Mouse (Mus musculus) layer of hippocampus, adult 8-10 months (tissue): ENCODE measurements around the gene Epb41l2. TPM values are rescaled to one million over a fixed set of nuclear protein-coding genes. Genes with fewer than 3 reads are reported as not detected.

Experiments
- DNase-seq, 2 experiments: peaks; one replicate each; pipeline ENCODE4 v3.0.0; 2022; ENCODE audit warnings: low spot score in 2 of 2
- total RNA-seq, 4 experiments: library from RNA; stranded (reverse); gene quantifications; 2 replicates each; pipeline ENCODE4 v1.2.4; 2022

Gene Epb41l2
- total RNA-seq, 4 experiments from 2014 or later = 75.9 to 120 (median 95.5) TPM

DNA sequence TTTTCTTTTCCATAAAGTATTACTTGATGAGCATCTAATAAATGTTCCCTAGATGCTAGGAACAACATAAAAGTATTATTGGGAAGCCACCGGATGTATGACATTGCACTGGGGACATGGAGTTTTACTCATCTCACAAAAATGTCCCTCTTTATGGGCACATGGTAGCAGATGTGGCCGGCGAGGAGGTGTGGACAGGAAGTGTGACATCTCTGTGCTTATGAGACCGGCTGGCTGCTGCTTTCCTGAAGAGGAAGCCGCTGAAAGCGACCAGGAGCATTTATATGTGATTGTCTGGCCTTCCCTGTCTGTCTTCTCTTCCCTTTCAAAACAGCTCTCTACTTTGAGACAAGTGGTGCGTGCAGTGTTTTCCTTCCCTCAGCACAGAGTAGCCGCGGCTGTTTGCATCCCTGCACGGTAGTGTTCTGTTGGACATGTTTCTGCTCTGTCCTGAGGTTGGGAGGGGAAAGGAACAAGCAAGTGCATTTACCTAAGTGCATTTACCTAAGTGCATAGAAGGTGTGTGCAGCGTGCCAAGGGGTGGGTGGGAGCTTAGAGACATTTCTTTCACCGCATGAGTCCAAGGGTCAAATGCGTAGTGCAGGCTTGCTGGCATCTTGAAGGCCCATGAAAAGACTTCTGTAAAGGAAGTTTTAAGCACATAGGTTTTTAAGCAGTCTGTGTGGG is 74.9 kb downstream of the Epb41l2 start:
- no peak for DNase-seq

DNA sequence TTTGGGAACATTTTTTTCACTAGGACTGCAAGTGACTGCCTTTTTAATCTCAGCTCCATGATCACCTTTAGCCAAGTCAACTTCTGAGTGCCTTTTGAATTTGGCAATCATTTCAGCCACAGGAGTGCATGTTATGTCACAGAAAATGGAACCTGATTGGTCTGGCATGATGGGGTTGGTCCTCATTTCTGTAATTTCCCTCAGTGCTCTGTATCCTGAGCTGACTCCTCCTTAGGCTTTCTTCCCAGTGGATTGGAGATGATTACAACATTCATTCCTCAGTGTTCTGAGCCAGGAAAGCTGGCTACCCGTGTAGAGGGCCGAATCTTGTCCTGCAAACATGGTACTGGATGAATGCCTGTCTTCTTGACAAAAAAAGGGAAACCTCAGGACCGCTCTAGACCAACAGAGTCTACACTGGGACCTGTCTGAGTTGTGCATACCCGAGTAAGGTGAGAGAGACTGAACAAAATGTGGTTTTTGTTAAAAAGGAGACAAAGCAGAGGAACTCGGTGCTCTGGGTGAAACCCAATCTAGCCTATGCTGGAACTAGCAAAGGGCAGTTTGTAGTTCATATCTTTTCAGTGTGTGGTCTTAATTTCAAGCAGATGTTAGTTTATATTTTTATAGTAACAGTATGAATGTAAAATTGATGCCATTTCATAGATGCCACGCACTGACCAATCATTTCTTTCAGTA is 77.3 kb downstream of the Epb41l2 start:
- DNase-seq = no peak

DNA sequence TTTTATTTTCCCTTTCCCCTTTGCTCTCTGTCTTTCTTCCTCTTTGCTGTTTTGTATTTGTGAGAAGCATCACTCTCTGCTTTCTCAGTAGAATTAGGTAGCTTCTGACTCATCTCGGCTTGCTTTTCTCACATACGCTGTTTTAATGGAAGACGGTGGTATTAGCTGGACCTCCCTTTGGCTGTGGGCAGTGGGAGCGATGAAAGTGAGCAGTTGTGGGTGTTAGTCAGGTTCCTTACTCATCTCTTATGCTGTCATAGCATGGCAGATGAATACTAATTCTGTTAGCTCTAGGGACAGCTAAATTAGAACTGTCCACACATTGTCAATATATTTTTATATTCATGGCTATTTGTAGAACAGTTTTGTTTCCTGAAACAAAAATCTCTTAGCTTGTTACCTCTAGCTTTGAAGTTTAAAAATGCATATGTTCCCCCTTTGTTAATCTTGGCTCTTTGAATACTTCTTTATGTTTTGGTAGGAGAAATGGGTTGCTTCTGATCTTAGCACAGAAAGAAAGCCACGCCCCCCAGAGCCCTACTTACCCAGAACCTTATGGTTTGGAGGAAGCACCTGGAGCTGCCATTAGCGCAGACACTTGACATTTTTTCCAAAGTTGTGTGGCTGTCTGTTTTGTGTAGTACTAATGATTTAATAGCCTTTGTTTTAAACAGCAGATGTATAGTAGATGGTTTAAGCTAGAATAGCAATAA is 78.1 kb downstream of the Epb41l2 start:
- DNase-seq = no peak

DNA sequence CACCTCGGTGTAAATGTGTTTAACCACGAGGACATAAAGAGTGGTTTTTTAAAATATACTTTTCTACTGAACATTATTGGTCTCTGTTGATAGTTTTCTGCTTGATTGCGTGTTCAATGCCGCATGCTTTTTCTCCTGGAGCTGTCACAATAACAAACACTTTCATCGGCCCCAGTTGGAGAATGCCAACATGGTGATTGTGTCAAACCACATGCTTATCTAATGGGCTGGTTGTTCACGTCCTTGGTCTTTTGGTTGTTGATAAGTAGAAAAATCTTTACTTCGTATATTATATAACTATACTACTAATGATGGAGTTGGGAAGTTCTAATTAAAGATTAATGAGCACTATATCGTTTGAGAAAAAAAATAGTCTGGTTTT is 78.7 kb downstream of the Epb41l2 start:
- no peak for DNase-seq

DNA sequence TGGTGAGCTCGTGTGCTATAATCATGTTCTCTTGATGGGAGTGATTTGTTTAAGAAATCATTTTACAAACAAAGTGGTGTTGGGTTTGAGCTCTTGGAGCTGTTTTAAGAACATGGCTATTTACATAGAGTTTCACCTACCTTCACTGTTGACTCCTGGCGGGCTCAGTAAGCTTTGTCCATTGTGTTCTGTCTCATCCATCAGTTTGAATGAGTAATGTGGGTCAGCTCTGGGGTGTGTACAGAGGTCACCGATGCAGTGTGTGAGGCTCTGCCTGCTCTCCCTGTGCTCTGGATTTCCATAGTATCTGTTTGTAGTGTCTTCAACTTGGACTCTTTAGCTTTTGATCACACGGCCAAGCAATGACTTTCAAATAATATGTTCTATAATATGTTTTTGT is 79.6 kb downstream of the Epb41l2 start:
- no peak for DNase-seq

DNA sequence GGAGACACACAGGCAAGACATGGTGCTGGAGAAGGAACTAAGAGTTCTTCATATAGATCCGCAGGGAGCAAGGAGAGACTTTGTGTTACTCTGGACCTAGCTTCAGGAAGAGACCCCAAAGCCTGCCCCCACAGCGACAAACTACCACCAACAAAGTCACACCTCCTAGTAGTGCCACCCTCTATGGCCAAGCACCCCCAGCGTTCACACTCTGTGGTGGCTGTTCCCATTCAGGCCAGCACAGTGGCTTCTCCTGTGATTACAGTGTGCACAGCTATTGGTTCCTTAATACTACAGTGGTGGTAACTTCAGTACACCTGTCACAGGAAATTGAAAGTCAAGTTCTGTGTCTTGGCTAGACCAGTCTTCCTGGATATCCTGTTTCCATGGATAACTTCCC is 80.3 kb downstream of the Epb41l2 start:
- no peak for DNase-seq

DNA sequence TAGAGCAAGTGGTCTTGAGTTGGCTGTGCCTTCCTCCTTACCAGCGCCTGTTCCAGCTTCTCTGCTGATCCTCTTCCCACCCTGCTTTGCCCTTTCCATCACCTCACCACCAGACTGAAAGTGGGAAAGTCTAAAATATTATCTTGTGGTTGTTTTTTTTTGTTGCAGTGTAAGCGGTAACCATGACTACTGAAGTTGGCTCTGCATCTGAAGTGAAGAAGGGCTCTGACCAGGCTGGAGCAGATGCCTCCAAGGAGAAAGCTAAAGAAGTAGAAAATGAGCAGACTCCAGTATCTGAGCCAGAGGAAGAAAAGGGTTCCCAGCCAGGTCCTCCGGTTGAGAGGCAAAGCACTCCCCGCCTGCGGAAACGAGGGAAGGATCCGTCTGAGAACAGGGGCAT is 81.8 kb downstream of the Epb41l2 start:
- DNase-seq = no peak

DNA sequence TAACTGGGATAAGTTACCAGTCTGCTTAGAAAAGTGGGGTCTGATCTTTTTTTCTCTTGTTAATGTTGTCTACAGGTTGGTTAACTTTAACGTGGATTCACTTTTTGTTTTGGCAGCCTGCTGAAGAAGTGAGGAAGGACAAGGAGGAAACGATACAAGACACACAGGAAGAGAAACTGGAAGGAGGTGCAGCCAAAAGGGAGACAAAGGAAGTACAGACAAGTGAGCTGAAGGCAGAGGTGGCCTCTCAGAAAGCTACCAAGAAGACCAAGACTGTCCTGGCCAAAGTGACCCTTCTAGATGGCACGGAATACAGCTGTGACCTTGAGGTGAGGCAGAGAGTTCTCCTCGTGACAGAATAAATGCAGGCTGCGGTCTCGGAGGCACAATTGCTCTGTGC is 84.0 kb downstream of the Epb41l2 start:
- no peak for DNase-seq

DNA sequence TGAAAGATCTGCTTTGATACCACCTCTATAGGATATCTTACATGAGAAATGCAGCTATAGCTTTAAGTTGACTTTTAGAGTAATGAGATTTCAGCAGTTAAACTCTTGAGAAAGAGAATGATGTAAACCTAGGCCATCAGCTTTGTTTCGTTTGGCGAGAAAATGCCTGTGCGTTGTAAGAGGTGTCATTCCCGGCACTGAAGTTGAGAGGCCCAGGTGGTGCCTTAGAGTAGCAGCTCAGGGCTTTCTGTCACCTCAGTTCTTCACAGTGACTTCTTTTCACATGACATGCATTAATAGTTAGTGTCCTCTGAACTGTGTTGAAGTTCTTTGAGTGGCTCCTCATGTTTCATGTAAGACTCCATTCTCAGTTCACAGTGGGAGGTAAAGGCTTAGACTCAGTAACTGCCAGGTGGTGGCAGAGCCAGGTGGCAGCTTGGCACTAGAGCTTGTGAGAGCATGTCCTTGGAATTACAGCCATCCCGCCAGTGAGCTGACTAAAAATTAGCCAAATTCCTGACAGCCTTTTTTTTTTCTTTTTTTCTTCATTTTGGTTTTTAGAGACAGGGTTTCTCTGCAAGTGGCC is 84.7 kb downstream of the Epb41l2 start:
- no peak for DNase-seq

DNA sequence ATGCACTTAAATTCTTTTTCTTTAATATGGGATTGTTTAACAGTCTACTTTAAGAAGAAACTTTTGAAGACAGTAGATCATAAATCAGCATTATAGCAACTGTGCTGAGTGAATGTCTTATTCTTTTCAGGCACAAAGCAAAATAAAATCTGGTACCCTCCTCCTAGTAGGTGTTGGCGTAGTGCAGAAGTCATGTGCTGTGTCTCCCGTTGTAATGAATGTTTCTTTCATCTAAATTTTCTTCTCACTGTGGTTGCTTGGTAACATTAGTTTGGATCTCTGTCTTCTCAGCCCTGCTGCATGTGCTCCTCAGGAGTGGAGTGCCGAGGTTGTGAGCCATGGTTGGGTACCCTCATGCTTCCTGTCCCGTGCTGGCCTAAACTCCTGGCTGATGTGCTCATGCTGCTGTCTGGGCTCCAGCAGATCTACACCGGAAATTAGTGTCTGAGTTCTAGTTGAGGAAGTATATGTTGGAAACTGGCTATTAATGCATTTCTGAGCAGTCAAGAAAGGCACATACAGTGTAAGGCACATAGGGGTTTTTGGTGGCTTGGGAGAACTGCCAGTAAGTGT is 87.4 kb downstream of the Epb41l2 start:
- DNase-seq = no peak

DNA sequence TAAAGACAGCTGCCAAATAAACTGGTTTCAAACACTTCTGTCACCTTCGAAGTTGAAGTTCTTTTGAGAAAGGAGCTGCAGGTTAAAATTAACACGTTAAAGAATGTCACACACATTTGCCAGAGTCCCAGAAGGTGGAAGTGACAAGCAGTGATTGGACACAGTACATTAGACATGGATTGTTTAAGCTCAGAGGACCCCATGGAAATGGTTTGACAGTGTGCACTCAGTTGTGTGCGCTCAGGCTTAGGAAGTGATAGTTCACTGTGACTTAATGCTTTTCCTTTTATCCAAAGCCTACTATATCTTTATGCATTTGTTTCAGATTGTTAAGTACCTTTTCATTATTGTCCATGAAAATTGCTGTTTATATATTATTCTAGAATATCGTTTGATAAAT is 89.1 kb downstream of the Epb41l2 start:
- no peak for DNase-seq

DNA sequence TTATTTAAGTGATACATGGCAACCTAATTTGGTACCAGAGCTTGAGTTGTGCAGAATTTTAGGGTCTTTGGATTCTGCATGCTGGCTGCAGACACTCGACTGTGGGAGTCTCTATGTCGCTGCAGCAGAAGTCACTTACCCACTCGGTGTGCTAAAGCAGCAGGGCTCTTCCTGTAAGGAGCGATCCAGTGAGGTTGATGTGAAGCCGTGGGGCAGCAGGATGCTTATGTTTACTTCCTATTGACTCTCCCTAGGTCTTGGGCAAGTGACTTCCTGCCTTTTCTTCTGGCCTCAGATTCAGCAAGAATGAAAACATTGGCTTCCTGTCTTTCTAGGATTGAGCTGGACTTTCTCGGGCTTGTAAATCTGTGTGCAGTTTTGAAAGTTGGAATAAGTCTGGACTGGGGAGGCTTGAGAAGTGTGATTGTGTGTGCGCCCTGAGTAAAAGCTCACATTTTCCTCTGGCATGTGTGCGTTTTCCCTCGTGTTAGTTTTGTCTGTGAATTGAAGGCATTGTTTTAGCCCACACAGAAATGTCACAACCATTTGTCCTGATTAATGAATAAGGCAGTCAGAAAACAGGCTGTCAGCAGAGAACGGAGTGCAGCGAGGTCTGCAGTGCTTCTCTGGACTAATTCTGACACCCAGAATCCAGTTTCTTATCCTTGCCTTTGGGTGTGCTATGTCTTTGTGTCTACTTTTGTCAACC is 89.9 kb downstream of the Epb41l2 start:
- DNase-seq = no peak

DNA sequence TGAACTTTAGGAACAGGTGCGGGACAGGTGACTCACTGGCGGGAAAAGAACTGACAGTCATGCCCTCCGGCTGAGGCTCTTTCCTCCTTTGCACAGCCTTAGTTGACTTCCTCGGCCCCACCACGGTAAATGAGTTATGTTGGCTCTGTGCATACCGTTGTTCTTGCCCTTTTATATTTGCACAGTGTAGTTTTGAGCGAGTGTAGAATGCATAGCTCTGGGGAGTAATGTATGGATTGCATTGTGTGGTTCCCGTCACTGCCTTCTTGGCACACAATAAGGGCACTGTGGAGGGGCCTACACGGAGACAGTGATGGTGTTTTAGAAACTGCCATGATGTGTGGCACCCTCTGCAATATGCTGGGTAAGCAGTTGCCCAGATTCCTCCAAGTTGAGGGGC is 93.6 kb downstream of the Epb41l2 start:
- DNase-seq = no peak

DNA sequence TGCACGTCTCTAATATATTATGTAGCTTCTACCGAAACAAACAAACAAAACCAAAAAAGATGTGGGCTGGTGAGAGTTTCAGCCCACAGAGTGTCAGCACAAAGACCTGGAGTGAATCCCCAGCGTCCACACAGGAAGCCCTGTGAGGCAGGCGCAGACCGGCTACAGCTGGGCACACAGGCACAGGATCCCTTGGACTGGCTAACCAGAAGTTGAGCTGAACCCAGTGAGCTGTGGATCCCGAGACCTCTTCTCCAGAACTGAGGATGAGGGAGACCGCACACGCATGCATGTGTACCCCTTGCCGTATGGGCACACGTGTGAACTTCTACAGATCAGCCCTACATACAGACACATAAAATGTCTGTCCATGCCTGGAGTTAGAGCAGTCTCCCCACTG is 94.2 kb downstream of the Epb41l2 start:
- DNase-seq = no peak

DNA sequence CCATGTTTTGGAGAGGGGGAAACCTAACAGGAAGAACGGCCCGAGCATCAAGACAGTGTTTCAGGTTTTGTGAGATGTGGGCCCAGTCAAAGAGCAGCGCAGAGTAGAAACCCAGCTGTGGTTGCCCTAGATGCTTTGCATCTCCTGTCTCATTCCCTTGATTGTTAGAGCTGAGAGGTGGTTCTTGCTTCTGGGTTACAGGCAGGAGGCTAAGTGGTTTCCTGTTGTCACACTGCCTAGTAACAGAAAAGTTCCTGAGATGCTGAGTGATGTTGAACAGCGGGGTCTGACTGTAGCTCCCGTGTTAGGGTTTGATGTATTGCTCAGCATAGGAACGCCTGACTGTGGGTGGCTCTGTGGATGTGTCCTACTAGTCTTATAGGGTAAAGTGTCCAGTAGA is 97.5 kb downstream of the Epb41l2 start:
- no peak for DNase-seq

DNA sequence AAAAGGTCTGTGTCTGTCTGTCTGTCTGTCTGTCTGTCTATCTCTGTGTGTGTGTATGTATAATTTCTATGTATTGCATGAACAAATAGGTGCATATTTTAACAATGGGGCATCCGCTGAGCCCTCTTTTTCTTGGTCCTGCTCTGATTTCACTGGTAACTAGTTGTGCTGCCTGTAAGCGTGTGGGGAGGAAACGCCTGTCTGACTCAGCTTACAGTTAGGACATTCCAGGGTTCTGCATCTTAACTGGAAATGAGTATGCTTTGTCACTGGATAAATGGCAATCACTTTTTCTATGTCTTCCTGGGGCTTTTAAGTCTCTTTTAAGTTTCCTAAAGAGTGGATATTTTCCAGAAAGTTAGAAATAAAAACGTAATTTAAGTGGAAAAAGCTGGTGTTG is 98.4 kb downstream of the Epb41l2 start:
- DNase-seq = no peak

DNA sequence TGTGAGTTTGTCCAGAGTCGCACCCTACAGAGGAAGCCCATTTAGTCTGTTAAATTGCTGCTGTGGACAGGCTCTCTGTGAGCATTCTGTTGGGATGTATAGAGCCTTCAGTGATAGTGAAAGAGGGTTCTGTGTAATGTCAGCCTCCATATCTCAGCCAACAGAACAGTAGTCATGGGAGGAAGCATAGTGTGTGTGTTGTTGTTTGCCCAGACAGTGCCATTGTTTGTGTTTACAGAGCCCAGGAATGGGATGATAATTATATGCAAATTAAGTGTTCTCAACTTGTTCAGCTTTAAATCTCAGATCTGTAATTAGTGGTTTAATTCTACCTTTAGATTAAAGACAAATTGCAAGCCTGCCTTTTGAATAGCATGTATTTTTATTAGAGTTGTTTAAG is 102.2 kb downstream of the Epb41l2 start:
- no peak for DNase-seq

DNA sequence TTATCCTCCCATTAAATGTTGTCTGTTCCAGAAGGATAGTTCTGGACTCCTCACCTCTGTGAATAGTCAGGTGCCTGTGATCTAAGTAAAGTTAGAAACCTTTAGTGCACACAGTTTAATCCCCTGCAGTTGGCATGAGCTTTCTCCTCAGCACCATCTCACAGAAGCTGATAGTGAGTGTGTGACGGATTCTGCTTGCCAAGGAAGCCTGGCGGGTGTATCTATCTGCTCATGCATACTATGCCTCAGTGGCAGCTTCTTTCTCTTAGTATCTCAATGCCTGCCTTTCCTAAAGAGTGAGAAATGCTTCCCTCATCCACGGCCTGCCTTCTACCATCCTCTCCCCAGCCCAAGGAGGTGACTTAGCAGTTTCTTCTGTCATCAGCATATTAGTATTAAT is 103.1 kb downstream of the Epb41l2 start:
- DNase-seq = no peak

DNA sequence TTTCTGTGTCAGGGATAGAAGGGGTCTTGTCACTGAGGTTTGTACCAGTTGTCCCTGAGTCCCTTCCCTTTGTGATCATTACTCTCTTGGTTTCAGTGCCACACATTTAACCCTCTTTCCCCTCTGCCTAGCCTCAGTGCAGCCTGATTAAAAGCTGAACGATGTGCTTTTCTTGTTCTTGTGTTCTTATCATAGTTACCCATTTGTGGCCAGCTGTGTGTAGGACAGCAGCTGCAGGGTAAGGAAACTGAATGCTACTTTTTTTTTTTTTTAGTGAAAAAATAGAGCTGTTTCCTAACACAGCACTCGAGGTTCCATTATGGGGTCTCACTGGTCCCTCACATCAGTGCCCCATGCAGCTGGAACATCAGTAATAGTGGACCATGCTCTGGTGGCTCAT is 106.9 kb downstream of the Epb41l2 start:
- DNase-seq = no peak

DNA sequence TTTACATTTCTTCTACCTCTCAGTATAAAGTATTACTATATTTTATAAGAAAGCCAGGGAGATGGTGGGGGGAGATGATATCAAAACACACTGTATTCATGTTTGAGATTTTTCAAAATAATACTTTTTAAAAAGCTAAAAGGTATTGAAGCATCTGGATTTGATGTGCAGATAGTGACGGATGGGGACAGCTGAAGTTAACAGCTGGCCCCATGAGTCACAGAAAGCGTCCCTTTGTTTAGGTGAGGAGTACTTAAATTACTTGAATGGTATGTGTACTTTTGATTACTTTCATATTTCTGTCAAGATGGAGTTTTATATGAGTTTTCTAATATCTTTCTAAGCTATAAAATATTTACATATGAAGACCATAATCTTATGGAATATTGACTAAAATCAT is 112.3 kb downstream of the Epb41l2 start:
- no peak for DNase-seq

DNA sequence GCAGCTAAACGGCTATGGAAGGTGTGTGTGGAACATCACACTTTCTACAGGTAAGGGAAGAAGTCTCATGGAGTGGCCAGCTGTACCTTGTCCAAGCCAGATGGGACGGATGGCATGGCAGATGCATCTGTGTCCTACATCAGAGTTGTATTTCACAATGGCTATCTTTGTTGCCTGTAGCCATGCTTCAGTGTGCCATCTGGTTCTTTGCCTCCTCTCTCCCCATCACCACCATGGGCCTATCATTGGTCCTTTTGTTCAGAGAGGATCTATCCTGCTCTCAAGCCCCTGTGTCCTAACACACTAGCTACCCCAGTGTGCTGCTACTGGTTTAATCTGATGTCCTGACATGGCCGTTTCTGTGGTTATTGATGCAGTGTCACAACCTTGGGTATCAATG is 120.1 kb downstream of the Epb41l2 start:
- no peak for DNase-seq
